Mouse (Mus musculus) lung, adult 2 months (tissue): Measurements from ENCODE around the gene Zc3h18.
A peak's percentile ranks its signal among the peaks of the same experiment; 100 is the strongest.

ENCODE experiments used
- CTCF ChIP-seq: fragments of 200-500 bp; IDR thresholded peaks from 2 replicates; pipeline ENCODE4 v1.5.1; 2011; ENCODE audit warnings: mild to moderate bottlenecking, low read length, control low read depth; ENCODE audit not compliant: insufficient read depth
- POLR2A ChIP-seq: fragments of 200-500 bp; IDR thresholded peaks from 2 replicates; pipeline ENCODE4 v1.6.1; 2011; ENCODE audit warnings: low read depth, mild to moderate bottlenecking, control low read depth, low read length, borderline replicate concordance; ENCODE audit errors: extremely low read depth

DNA sequence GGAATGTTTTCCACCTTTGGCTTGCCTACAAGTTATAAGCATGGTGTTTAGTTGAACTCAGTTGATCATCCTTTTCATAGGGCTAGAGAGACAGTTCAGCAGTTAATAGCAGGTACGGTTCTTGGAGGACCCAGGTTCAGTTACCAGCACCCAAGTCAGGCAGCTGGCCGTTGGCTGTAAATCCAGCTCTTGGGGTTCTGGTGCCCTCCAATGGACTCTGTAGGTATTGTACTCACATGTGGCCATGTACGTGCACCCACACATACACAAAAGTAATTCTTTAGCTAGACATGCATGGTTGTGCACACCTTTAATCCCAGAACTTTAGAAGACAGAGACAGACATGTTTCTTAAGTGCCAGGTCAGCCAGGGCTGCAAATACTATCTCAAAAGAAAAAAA is 12.9 kb downstream of the Zc3h18 start:
- TF ChIP-seq POLR2A: no peak
- 0 out of 2 replicates have a peak, but pooled peaks have one; percentile 6 for TF ChIP-seq CTCF
